Mouse (Mus musculus) Muller cell, postnatal 12 days (primary cell): Measurements from ENCODE around the gene 2210010C04Rik.
"Not testable (repeated sequence)": the region's sequence is repeated elsewhere in the genome, so short reads cannot be mapped to it uniquely, and the experiment has no call there.

Experiments used
- DNase-seq: peaks from one replicate; pipeline ENCODE4 v3.0.0-alpha.2; 2015; ENCODE audit errors: inconsistent ontology term

2210010C04Rik gene

DNA sequence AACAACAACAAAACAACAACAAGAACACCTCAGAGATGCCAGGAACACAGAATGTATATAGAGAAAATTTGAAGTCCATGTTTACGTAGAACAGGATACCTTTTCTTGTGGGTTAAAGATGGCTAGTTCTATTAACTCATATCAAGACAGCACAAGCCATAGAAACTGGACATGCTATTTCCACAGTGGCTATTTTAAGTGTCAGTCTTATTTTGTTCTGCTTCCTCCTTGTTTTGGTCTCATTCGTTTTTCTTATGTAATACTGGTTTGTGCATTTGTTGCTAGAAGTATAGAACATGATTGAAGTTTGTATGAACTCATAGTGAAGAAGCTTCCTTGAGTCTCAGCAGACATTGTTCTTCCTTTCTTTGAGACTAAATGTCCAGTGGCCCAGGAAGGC, 16.2 kb downstream of the 2210010C04Rik start:
- no peak for DNase-seq

DNA sequence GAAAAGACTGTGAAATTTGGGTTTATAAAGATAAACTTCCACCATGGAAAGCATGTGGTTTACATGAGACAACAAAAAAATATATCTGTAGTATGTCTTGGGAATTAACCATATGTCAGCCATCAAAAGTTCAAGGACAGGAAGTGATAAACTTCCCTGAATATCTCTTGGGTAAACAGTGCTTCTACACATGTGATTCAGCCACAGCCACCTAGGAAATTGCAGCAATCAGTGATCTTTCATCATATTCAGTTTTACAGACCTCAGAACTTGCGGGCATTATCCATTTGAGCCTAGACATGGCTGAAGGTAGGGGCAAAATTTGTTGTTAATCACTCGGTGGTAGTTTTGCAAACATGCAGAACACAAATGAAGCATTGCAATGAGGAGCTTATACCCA, 16.7 kb downstream of the 2210010C04Rik start:
- DNase-seq, result no peak

DNA sequence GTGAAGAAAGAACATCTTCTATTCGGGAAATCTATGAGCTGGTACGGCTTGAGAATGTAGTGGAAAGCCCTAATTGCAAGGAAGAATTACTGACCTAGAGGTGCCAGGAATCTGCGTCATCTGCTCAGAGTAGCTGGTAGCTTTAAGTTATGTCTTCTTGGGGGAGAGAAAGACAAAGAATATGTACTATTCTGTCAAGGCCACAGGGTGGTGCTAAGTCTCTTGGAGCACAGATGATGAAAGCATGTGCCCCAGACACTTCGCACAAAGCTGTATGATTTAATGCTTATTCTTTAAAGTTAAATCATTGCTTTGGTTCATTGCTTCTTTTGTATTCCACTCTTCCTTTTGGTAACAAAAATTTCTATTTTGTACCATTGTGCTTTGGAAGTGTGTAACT, 20.2 kb downstream of the 2210010C04Rik start:
- no peak for DNase-seq

GRCm38 (mm10) chr6:40999379-40999778, 35.9 kb downstream of the 2210010C04Rik start, which contains the start of gene Gm2663:
TSS of gene Gm2663 (minus strand) at chr6:40999479.
- not testable (repeated sequence) for DNase-seq
